Mouse (Mus musculus): ENCODE results near the gene Necap2. TPM values are rescaled to one million over a fixed set of nuclear protein-coding genes. Genes with fewer than 3 reads are reported as not detected.

Gene Necap2
- polyA plus RNA-seq, 1 experiment, result 68.9 TPM

DNA sequence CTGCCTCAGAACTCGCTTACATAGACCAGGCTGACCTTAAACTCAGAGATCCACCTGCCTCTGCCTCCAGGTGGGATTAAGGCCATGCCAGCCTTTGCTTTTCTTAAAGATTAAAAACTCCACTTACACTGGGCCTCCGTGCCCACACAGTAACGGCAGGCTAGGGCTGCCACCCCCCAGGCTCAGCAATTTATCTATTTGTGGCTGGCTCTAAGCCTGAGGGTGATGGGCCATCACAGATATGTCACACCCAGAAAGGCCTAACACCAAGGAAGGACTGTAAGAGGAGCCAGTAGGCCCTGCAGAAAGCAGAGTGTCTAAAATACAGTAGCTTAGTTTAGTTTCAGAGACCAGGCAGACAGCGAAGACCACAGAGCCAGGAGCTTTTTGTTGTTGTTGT is 4.0 kb downstream of the Necap2 start:
- Histone ChIP-seq H3K36me3 (ENCODE audit: control insufficient read depth, insufficient read depth, low read length) (peaks cover 37% of the 10 kb centered on the region), H3K27me3 (ENCODE audit: control insufficient read depth, insufficient read depth, low read length) (no peaks in the 10 kb centered on the region), H3K4me3 (ENCODE audit: low read depth, low read length) (no peak overlapping the region), H3K4me1 (ENCODE audit: control insufficient read depth, insufficient read depth, insufficient read length, low read length) (peaks cover 4% of the 10 kb centered on the region; the same call in 1 of the 2 replicates), H3K27ac (ENCODE audit: insufficient read depth, low read depth, low read length) (no peak overlapping the region)
- WGBS, result 87% methylated on average over 4 of the region's 4 CpGs
- no peak for TF ChIP-seq CTCF (IDR thresholded peaks at IDR 0.05; ENCODE audit: extremely low read depth, insufficient read length, insufficient replicate concordance, low read depth, low read length)
- no peak for TF ChIP-seq POLR2A (IDR thresholded peaks at IDR 0.05; ENCODE audit: low read depth, low read length)

DNA sequence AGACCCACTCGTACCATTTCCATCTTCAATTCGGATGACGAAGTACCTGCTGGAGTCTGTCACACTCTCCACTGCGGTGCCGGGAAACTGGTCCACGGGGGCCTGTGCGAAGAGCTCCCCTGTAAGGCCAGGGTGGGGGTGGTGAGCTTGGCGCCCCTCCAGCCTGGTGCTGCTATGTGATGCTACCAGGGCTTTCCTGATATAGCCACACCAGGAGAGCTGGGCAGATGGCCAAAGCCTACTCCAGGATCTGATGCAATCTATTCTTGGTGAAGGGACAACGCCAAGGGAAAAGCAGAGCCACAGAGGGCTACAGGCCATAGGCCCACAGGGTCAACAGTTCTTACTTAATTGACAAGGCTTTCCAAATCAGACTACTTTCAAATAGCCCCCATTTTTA is 4.5 kb downstream of the Necap2 start:
- no peaks in the 10 kb centered on the region for H3K27me3 ChIP-seq (ENCODE audit: control insufficient read depth, insufficient read depth, low read length)
- 81% methylated on average over 9 of the region's 9 CpGs for WGBS
- H3K4me3 ChIP-seq (ENCODE audit: low read depth, low read length), result no peak overlapping the region
- H3K36me3 ChIP-seq (ENCODE audit: control insufficient read depth, insufficient read depth, low read length), result peaks cover 42% of the 10 kb centered on the region
- peaks cover 4% of the 10 kb centered on the region; the same call in 1 of the 2 replicates for H3K4me1 ChIP-seq (ENCODE audit: control insufficient read depth, insufficient read depth, insufficient read length, low read length)
- H3K27ac ChIP-seq (ENCODE audit: insufficient read depth, low read depth, low read length), result no peak overlapping the region
- no peak for TF ChIP-seq CTCF (IDR thresholded peaks at IDR 0.05; ENCODE audit: extremely low read depth, insufficient read length, insufficient replicate concordance, low read depth, low read length)

DNA sequence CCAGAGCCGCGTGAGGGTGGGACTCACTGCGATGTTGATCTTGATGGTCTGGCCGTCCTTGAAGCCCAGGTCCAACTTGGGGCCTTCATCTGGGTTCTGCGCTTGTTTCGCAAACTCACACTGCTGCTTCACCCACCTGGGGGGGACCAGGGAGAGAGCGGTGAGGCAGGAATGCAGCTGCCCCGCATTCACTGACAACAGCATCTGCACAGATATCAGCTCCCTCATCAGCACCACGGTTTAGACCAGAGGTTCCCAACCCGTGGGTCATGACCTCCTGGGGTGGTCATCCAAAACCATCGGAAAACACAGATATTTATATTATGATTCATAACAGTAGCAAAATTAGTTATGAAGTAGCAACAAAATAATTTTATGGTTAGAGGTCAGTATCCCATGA is 5.7 kb downstream of the Necap2 start:
- peaks cover 4% of the 10 kb centered on the region; the same call in 1 of the 2 replicates for H3K4me1 ChIP-seq (ENCODE audit: control insufficient read depth, insufficient read depth, insufficient read length, low read length)
- TF ChIP-seq POLR2A (IDR thresholded peaks at IDR 0.05; ENCODE audit: low read depth, low read length) (no peak), CTCF (IDR thresholded peaks at IDR 0.05; ENCODE audit: extremely low read depth, insufficient read length, insufficient replicate concordance, low read depth, low read length) (no peak)
- peaks cover 53% of the 10 kb centered on the region for H3K36me3 ChIP-seq (ENCODE audit: control insufficient read depth, insufficient read depth, low read length)
- no peaks in the 10 kb centered on the region for H3K27me3 ChIP-seq (ENCODE audit: control insufficient read depth, insufficient read depth, low read length)
- 89% methylated on average over 11 of the region's 11 CpGs for WGBS
- no peak overlapping the region for H3K4me3 ChIP-seq (ENCODE audit: low read depth, low read length)
- H3K27ac ChIP-seq (ENCODE audit: insufficient read depth, low read depth, low read length), result no peak overlapping the region

DNA sequence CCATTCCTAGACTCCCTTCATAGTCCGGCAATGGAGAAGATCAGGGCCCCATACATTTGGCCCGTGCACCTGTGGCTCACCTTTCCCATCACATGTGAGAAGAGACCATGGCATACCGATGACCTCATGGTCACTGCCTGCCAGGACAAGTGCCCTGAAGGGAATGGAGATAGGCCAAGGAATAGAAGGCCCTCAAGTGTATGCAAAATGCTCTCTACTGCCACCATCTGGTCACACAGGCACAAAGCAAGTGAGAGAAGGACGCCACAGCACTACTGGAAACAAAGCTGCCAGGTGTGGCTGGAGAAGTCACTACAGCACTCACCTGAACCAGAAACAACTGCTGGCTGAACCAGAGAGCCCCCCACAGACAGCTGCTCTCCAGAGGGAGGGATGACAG is 8.4 kb downstream of the Necap2 start:
- Histone ChIP-seq H3K4me1 (ENCODE audit: control insufficient read depth, insufficient read depth, insufficient read length, low read length) (no peaks in the 10 kb centered on the region), H3K4me3 (ENCODE audit: low read depth, low read length) (no peak overlapping the region), H3K27me3 (ENCODE audit: control insufficient read depth, insufficient read depth, low read length) (no peaks in the 10 kb centered on the region), H3K36me3 (ENCODE audit: control insufficient read depth, insufficient read depth, low read length) (peaks cover 70% of the 10 kb centered on the region), H3K27ac (ENCODE audit: insufficient read depth, low read depth, low read length) (no peak overlapping the region)
- WGBS, result 61% methylated on average over 4 of the region's 4 CpGs
- TF ChIP-seq POLR2A (IDR thresholded peaks at IDR 0.05; ENCODE audit: low read depth, low read length), result no peak
- peak; percentile 83; the same call in 1 of the 2 replicates for TF ChIP-seq CTCF (IDR thresholded peaks at IDR 0.05; ENCODE audit: extremely low read depth, insufficient read length, insufficient replicate concordance, low read depth, low read length)

DNA sequence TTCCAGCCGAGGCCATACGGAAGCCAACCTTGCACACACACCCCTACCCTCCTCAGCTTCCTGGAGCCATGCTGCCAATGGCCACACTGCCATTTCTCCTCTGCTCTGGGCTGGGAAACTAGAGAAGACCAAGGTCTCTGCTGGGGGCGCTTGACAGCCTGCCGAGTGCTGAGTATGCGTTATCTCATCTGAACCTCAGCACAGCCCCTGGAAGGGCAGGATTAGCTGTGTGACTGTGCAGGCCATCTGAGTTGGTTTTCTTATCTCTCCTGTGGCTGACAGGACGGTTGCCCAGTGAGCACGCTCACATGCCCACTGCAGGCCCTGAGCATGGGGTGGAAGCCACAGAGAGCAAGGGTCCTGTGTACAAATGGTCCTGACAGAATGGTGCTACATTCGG is 9.5 kb downstream of the Necap2 start:
- Histone ChIP-seq H3K36me3 (ENCODE audit: control insufficient read depth, insufficient read depth, low read length) (peaks cover 68% of the 10 kb centered on the region), H3K4me3 (ENCODE audit: low read depth, low read length) (no peak overlapping the region), H3K27ac (ENCODE audit: insufficient read depth, low read depth, low read length) (no peak overlapping the region), H3K4me1 (ENCODE audit: control insufficient read depth, insufficient read depth, insufficient read length, low read length) (no peaks in the 10 kb centered on the region), H3K27me3 (ENCODE audit: control insufficient read depth, insufficient read depth, low read length) (no peaks in the 10 kb centered on the region)
- 83% methylated on average over 8 of the region's 8 CpGs for WGBS
- TF ChIP-seq CTCF (IDR thresholded peaks at IDR 0.05; ENCODE audit: extremely low read depth, insufficient read length, insufficient replicate concordance, low read depth, low read length), result no peak
- TF ChIP-seq POLR2A (IDR thresholded peaks at IDR 0.05; ENCODE audit: low read depth, low read length), result no peak

DNA sequence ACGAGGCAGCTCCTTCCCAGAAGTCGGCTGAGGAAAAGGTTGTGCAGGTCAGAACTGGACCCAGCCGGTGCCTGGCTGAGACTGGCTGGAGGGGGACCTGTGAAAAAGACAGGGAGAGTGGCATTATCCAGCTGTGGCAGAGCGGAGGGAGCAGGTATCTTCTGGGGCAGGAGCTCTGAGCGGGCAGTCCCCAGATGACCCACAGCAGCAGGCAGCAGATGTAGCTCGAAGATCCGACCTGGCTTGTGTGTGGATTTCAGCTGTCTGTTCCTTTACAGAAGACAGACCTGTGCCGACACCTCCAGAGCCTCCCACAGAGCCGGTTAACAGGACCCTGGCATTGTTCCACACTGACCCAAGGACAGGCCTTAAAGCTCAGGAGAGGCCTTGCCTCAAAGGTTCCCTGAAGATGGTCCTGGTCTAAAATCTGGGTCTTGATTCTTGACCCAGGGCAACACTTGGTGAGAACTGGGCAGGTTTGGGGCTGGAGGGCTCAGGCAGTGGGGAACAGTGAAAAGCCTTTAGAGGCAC is 10.6 kb downstream of the Necap2 start:
- Histone ChIP-seq H3K27me3 (ENCODE audit: control insufficient read depth, insufficient read depth, low read length) (no peaks in the 10 kb centered on the region), H3K27ac (ENCODE audit: insufficient read depth, low read depth, low read length) (no peak overlapping the region), H3K4me3 (ENCODE audit: low read depth, low read length) (no peak overlapping the region), H3K36me3 (ENCODE audit: control insufficient read depth, insufficient read depth, low read length) (peaks cover 63% of the 10 kb centered on the region), H3K4me1 (ENCODE audit: control insufficient read depth, insufficient read depth, insufficient read length, low read length) (no peaks in the 10 kb centered on the region)
- no peak for TF ChIP-seq POLR2A (IDR thresholded peaks at IDR 0.05; ENCODE audit: low read depth, low read length)
- TF ChIP-seq CTCF (IDR thresholded peaks at IDR 0.05; ENCODE audit: extremely low read depth, insufficient read length, insufficient replicate concordance, low read depth, low read length), result no peak
- 78% methylated on average over 9 of the region's 9 CpGs for WGBS

DNA sequence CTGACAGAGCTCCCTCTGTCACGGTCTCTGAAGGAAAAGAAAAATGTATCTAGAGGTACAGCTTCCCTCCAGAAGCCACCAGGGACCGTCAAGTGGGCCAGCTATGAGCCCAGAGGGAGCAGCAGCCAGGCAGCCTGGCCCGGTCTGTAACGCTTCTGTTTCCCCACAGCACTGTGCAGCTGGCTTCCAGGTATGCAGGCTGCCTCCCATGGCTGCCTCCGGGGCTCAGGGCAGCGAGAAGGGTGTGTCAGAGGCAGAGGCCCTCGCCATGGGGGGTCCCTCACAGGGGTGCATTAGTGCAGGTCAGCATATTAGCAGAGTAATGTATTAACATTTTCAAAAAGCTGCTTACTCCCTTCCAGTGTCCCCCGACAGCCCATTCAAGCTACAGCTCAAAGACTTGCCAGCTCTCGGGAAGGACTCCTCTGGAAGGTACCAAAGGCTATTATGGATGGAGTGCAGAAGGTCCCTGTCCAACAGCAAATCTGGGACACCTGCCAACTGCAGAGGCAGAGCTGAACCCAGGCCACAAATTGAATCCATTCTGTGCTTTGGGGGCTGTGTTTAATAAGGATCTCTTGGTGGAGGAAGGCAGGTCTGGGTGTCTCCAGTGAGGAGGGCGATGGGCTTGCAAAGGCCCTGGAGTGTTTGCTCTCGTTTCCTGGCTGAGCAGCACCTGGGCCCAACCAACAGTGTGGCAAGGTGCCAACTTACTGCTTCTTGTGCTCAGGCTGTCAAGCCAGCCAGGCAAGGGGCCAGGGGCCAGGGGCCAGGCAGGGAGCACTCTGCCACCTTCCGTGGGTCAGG is 11.2 kb downstream of the Necap2 start:
- Histone ChIP-seq H3K4me1 (ENCODE audit: control insufficient read depth, insufficient read depth, insufficient read length, low read length) (no peaks in the 10 kb centered on the region), H3K27ac (ENCODE audit: insufficient read depth, low read depth, low read length) (no peak overlapping the region), H3K27me3 (ENCODE audit: control insufficient read depth, insufficient read depth, low read length) (no peaks in the 10 kb centered on the region), H3K4me3 (ENCODE audit: low read depth, low read length) (no peak overlapping the region), H3K36me3 (ENCODE audit: control insufficient read depth, insufficient read depth, low read length) (peaks cover 56% of the 10 kb centered on the region)
- WGBS, result 72% methylated on average over 12 of the region's 12 CpGs
- TF ChIP-seq POLR2A (IDR thresholded peaks at IDR 0.05; ENCODE audit: low read depth, low read length) (no peak), CTCF (IDR thresholded peaks at IDR 0.05; ENCODE audit: extremely low read depth, insufficient read length, insufficient replicate concordance, low read depth, low read length) (no peak)

Data from small intestine, adult 2 months (tissue).